Mouse (Mus musculus): ENCODE data around the gene Lrrc38. TPM values are rescaled to one million over a fixed set of nuclear protein-coding genes. Genes with fewer than 3 reads are reported as not detected.

Gene Lrrc38
- polyA plus RNA-seq, 1 experiment = not detected

DNA sequence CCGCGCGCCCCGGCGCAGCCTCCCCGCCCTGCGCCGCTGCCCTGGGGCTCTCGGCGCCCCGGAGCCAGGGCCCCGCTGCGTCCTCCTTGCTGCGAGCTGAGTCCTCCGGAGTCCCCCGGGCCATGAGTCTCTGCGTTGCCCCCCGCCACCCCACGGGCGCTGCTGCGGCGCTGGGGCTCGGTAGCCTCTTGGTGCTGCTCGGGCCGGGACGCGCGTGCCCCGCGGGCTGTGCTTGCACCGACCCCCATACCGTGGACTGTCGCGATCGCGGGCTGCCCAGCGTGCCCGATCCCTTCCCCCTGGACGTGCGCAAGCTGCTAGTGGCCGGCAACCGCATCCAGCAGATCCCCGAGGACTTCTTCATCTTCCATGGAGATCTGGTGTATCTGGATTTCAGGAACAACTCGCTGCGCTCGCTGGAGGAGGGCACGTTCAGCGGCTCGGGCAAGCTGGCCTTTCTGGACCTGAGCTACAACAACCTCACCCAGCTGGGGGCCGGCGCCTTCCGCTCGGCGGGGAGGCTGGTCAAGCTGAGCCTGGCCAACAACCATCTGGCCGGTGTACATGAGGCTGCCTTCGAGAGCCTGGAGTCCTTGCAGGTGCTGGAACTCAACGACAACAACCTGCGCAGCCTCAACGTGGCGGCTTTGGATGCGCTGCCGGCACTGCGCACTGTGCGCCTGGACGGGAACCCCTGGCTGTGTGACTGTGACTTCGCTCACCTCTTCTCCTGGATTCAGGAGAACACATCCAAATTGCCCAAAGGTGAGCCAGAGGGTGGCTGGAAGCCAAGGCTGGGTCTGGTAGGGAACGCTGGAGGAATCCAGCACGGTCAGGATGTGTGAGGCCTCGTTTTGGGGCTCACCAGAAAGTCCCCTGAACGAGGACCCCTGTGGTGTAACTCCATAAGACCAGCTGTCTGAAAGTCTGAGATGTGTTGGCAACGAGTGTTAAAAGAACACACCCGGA is 774 bp downstream of the Lrrc38 start:
- Histone ChIP-seq H3ac (ENCODE audit: control insufficient read depth, insufficient read length, low read depth) (no peak overlapping the region), H3K79me2 (ENCODE audit: control insufficient read depth, insufficient read depth) (no peaks in the 10 kb centered on the region), H3K4me3 (ENCODE audit: insufficient read depth, poor library complexity, severe bottlenecking) (no peak overlapping the region), H3K36me3 (ENCODE audit: control insufficient read depth, insufficient read depth) (no peaks in the 10 kb centered on the region), H3K79me3 (ENCODE audit: low read depth) (no peaks in the 10 kb centered on the region), H3K27me3 (ENCODE audit: control insufficient read depth, insufficient read depth, insufficient read length) (peaks cover 31% of the 10 kb centered on the region)
- TF ChIP-seq MAX (IDR thresholded peaks at IDR 0.05) = no peak
- TF ChIP-seq FOSL1 (IDR thresholded peaks at IDR 0.05; ENCODE audit: insufficient read depth, low read length, poor library complexity, severe bottlenecking) = no peak
- no peak for TF ChIP-seq MYOG (IDR thresholded peaks at IDR 0.05; ENCODE audit: control insufficient read depth, extremely low read depth, insufficient read length)
- TF ChIP-seq MYOD1 (IDR thresholded peaks at IDR 0.05; ENCODE audit: control insufficient read depth, insufficient read length, low read depth) = no peak
- TF ChIP-seq CEBPB (IDR thresholded peaks at IDR 0.05; ENCODE audit: low read depth) = no peak
- no peak for TF ChIP-seq USF1 (IDR thresholded peaks at IDR 0.05; ENCODE audit: low read depth)
- no peak for TF ChIP-seq CTCF (IDR thresholded peaks at IDR 0.05; ENCODE audit: control insufficient read depth, insufficient read depth, insufficient read length)

DNA sequence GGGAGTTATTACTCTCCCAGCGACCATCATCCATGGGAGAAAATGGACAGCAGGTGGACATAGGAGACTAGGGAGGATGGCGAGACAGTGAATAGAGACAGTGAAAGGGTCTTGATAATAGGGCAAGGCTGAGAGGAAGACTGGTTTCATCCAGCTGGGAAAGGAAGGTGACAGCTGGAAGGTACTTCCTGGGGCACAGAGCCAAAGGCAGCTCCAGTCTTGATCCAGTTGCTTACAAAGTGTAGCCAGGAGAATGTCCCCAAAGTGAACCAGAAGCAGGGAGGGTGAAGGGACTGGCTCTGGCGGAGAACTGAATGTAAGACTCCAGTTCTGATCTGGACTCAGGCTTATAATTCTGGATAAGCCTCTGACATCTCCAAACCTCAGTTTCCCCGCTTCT is 2.7 kb downstream of the Lrrc38 start:
- H3ac ChIP-seq (ENCODE audit: control insufficient read depth, insufficient read length, low read depth) = no peak overlapping the region
- H3K79me3 ChIP-seq (ENCODE audit: low read depth) = no peaks in the 10 kb centered on the region
- TF ChIP-seq CEBPB (IDR thresholded peaks at IDR 0.05; ENCODE audit: low read depth) (no peak), MAX (IDR thresholded peaks at IDR 0.05) (no peak), MYOG (IDR thresholded peaks at IDR 0.05; ENCODE audit: control insufficient read depth, extremely low read depth, insufficient read length) (no peak), USF1 (IDR thresholded peaks at IDR 0.05; ENCODE audit: low read depth) (no peak), FOSL1 (IDR thresholded peaks at IDR 0.05; ENCODE audit: insufficient read depth, low read length, poor library complexity, severe bottlenecking) (no peak), CTCF (IDR thresholded peaks at IDR 0.05; ENCODE audit: control insufficient read depth, insufficient read depth, insufficient read length) (no peak), MYOD1 (IDR thresholded peaks at IDR 0.05; ENCODE audit: control insufficient read depth, insufficient read length, low read depth) (no peak)
- H3K27me3 ChIP-seq (ENCODE audit: control insufficient read depth, insufficient read depth, insufficient read length) = peaks cover 31% of the 10 kb centered on the region
- H3K79me2 ChIP-seq (ENCODE audit: control insufficient read depth, insufficient read depth) = no peaks in the 10 kb centered on the region
- H3K36me3 ChIP-seq (ENCODE audit: control insufficient read depth, insufficient read depth) = no peaks in the 10 kb centered on the region
- H3K4me3 ChIP-seq (ENCODE audit: insufficient read depth, poor library complexity, severe bottlenecking) = no peak overlapping the region

DNA sequence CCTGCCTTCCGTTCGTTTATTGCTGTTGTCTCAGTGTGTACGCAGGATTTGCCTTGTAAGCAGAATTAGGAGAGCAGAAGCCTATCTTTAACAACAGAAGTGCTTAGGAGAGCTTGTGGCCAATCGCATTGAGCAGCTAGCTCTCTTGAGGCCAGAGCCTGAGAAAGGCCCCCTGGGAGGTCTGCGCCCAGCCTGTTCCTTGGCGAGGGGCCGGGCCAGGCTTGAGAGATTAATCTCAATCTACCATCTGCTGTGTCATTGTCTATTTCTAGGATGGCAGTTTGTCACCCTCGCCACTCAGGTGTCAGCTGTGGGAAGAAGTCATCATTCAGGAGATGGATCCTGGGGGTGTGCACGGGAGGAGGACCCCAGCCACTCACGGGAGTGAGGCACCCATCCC is 12.0 kb downstream of the Lrrc38 start:
- H3K27me3 ChIP-seq (ENCODE audit: control insufficient read depth, insufficient read depth, insufficient read length) = no peaks in the 10 kb centered on the region
- H3K4me3 ChIP-seq (ENCODE audit: insufficient read depth, poor library complexity, severe bottlenecking) = no peak overlapping the region
- H3K36me3 ChIP-seq (ENCODE audit: control insufficient read depth, insufficient read depth) = no peaks in the 10 kb centered on the region
- no peaks in the 10 kb centered on the region for H3K79me3 ChIP-seq (ENCODE audit: low read depth)
- TF ChIP-seq USF1 (IDR thresholded peaks at IDR 0.05; ENCODE audit: low read depth) = no peak
- TF ChIP-seq FOSL1 (IDR thresholded peaks at IDR 0.05; ENCODE audit: insufficient read depth, low read length, poor library complexity, severe bottlenecking) = no peak
- TF ChIP-seq MAX (IDR thresholded peaks at IDR 0.05) = no peak
- no peak for TF ChIP-seq MYOG (IDR thresholded peaks at IDR 0.05; ENCODE audit: control insufficient read depth, extremely low read depth, insufficient read length)
- no peak for TF ChIP-seq MYOD1 (IDR thresholded peaks at IDR 0.05; ENCODE audit: control insufficient read depth, insufficient read length, low read depth)
- TF ChIP-seq CEBPB (IDR thresholded peaks at IDR 0.05; ENCODE audit: low read depth) = no peak
- no peak overlapping the region for H3ac ChIP-seq (ENCODE audit: control insufficient read depth, insufficient read length, low read depth)
- H3K79me2 ChIP-seq (ENCODE audit: control insufficient read depth, insufficient read depth) = no peaks in the 10 kb centered on the region

DNA sequence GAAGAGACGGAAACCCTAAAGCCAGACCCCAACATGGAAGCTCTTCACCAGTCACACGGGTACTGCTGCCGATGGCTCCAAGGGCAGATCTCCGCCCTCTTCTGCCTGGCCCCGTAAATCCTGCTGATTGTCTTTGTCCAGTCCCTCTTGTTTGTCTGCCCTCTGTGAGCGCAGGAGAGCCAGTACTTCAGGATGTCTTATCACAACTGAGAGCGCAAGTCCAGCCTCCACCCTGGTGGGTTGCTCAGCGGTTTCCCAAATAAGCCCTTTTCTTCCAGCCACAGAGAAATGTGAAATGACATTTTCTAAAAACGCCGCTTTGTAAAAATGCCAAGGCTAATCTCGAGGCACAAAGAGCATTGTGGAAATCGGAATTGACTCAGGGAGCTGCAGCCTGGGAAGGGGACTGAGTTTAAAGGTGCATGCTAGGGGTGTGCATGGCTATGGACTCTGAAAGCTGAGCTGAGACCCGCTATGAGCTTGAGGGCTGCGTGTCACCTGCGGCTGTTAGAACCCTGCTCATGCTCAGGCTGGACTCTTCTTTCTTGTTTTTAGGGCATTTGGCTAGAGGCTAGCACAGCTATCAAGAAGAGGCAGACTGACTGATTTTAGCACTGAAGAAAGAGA is 17.0 kb downstream of the Lrrc38 start:
- no peak overlapping the region for H3K4me3 ChIP-seq (ENCODE audit: insufficient read depth, poor library complexity, severe bottlenecking)
- H3K79me3 ChIP-seq (ENCODE audit: low read depth) = no peaks in the 10 kb centered on the region
- H3K27me3 ChIP-seq (ENCODE audit: control insufficient read depth, insufficient read depth, insufficient read length) = no peaks in the 10 kb centered on the region
- no peaks in the 10 kb centered on the region for H3K36me3 ChIP-seq (ENCODE audit: control insufficient read depth, insufficient read depth)
- no peak overlapping the region for H3ac ChIP-seq (ENCODE audit: control insufficient read depth, insufficient read length, low read depth)
- no peaks in the 10 kb centered on the region for H3K79me2 ChIP-seq (ENCODE audit: control insufficient read depth, insufficient read depth)
- TF ChIP-seq FOSL1 (IDR thresholded peaks at IDR 0.05; ENCODE audit: insufficient read depth, low read length, poor library complexity, severe bottlenecking) (no peak), CEBPB (IDR thresholded peaks at IDR 0.05; ENCODE audit: low read depth) (no peak), MYOD1 (IDR thresholded peaks at IDR 0.05; ENCODE audit: control insufficient read depth, insufficient read length, low read depth) (no peak)

DNA sequence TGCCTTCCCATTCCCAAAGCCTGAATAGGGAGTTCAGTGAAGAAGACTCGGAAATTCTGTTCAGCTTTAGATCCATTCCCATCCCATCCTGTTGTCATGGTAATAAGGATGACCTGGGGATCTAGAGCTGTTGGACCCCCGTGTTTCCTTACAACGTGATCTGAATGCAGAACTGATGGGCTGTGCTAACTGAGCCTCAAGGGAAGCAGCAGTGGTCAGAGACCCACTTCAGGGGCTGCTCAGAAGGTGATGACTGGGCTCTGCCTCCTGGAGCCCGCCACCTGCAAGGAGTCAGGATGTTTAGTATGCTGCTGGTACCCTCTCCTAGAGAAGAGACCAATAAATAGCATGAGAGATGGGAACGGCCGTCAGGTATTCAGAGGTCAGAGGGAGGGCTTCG is 29.9 kb downstream of the Lrrc38 start:
- H3K79me3 ChIP-seq (ENCODE audit: low read depth) = no peaks in the 10 kb centered on the region
- no peaks in the 10 kb centered on the region for H3K79me2 ChIP-seq (ENCODE audit: control insufficient read depth, insufficient read depth)
- no peaks in the 10 kb centered on the region for H3K36me3 ChIP-seq (ENCODE audit: control insufficient read depth, insufficient read depth)
- TF ChIP-seq MYOG (IDR thresholded peaks at IDR 0.05; ENCODE audit: control insufficient read depth, extremely low read depth, insufficient read length) (no peak), CEBPB (IDR thresholded peaks at IDR 0.05; ENCODE audit: low read depth) (no peak), FOSL1 (IDR thresholded peaks at IDR 0.05; ENCODE audit: insufficient read depth, low read length, poor library complexity, severe bottlenecking) (no peak), MAX (IDR thresholded peaks at IDR 0.05) (no peak), CTCF (IDR thresholded peaks at IDR 0.05; ENCODE audit: control insufficient read depth, insufficient read depth, insufficient read length) (no peak), MYOD1 (IDR thresholded peaks at IDR 0.05; ENCODE audit: control insufficient read depth, insufficient read length, low read depth) (no peak), USF1 (IDR thresholded peaks at IDR 0.05; ENCODE audit: low read depth) (no peak)
- H3K4me3 ChIP-seq (ENCODE audit: insufficient read depth, poor library complexity, severe bottlenecking) = no peak overlapping the region
- peaks cover 24% of the 10 kb centered on the region for H3K27me3 ChIP-seq (ENCODE audit: control insufficient read depth, insufficient read depth, insufficient read length)
- H3ac ChIP-seq (ENCODE audit: control insufficient read depth, insufficient read length, low read depth) = no peak overlapping the region
